Mouse (Mus musculus): ENCODE data around the gene Gm10974.

GRCm38 (mm10) chr7:66358461-66358860 is 7.2 kb upstream of the Gm10974 start:
- TF ChIP-seq CTCF (conservative IDR thresholded peaks at IDR 0.05; ENCODE audit: insufficient read depth, insufficient read length, low read depth, low read length) (no peak), POLR2A (IDR thresholded peaks at IDR 0.05; ENCODE audit: low read depth, low read length) (no peak)
